Mouse (Mus musculus) liver, postnatal 0 days (tissue): Measurements from ENCODE around the gene Egr4.

Source experiments
- CTCF ChIP-seq: sonication (generic); IDR thresholded peaks from 2 replicates; pipeline ENCODE4 v1.5.1; 2016; ENCODE audit warnings: antibody characterized with exemption, low read depth
- EP300 ChIP-seq: IDR thresholded peaks from 2 replicates; pipeline ENCODE4 v1.6.1; 2016; ENCODE audit warnings: antibody characterized with exemption, low read depth, mild to moderate bottlenecking

DNA sequence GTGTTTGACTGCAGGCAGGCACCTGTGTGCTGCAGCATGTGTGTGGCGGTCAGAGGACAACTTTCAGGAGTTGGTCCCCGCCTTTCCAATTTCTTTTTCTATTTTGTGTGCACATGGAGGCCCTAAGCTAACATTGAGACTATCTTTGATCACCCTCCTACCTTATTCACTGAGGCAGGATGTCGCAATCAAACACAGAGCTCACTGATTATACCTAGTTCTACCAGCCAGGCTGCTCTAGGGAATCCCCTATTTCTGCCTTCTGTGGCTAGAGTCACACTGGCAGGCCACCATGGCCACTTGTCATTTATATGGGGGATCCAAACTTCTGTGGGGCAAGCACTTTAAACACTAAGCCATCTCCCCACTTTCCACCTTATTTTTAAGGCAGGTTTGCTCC is 23.7 kb downstream of the Egr4 start:
- TF ChIP-seq EP300 = no peak
- TF ChIP-seq CTCF = no peak
